Mouse (Mus musculus) erythroid progenitor cell, adult 5-6 weeks (primary cell): ENCODE measurements at regions not wholly inside any gene's neighbourhood (a gene's known extent, or its start where the extent isn't known, plus 50 kb on each side); places are given as distances from the start of the nearest gene placed in this dataset.

Experiments used
- ATAC-seq: replicated peaks from 2 replicates; pipeline ENCODE4 v1.8.0; 2016; ENCODE audit warnings: moderate number of reproducible peaks, mild to moderate bottlenecking, moderate TSS enrichment, inconsistent platforms; ENCODE audit not compliant: poor library complexity, low FRiP score, severe bottlenecking

DNA sequence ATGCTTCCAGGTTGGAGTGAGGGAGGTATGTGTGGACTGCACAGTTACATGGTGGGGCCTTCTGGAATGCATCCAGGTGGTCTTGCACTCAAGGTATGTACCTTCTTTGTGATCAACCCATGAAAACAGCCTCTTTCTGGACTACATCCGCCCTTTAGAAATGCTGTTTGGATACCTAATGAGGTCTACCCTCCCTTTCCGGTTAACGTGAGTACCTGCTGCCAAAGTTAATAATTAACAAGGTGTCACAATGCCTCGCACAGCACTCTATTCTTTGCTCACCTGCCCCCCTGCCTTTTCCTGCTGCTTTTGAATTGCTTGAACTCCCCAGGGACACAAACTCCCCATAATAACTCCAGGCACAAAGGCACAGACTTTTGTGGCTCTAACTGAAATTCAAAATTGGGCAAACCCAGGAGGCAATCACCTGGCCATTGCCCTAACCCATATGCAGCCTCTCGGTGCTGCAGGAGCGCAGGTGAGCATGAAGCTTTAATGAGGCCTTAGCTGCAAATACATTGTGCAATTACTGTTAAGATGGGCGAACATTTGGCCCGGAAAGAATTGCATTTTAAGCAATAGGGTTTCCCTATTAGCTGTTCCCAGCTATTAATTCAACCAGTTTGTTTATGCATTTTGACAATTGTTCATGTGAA lies 500.9 kb upstream of the Nox3 start:
- ATAC-seq: no peak

- no peak for ATAC-seq
Measured at GRCm38 (mm10) chr17:4198001-4198400, 501.9 kb upstream of the Nox3 start.

DNA sequence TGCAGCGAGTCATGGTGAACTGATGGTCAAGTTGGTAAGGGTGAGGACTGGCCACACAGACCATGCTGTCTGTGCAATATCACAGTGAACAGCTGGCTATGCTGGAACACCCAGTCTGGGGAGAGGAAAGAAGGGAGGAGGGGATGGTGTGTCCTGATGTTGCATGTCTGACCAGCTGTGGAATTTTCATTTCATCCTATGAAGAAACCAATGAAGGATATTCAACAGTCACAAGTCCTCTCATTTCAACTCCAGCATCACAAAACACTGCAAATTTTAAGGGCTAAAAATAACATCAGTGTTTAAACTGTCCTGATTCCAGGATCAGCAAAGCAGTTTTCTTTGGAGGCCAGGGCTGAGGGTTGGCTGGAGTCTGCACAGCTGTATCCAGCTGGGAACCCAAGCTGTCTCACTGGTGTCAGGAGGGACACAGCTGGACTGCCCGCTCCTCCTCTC lies 503.7 kb upstream of the Nox3 start:
- ATAC-seq: no peak

DNA sequence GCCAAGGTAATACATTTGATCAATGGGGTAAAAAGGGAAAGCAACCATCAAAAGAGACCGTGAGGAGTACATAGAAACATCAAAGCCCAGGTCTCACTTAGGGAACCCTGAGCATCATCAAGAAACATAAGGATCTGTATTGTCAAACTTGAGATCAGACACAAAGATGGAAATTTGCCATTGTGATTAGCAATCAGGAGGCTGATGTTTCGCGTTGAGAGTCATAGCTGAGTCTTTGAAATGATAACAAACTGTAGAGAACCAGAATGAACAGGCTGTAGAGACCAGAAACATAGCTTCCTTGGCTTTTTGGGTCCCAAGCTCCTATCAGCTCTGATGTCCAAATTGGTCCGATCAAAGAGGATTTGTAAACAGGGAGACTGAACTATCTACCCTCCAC lies 505.2 kb upstream of the Nox3 start:
- no peak for ATAC-seq

DNA sequence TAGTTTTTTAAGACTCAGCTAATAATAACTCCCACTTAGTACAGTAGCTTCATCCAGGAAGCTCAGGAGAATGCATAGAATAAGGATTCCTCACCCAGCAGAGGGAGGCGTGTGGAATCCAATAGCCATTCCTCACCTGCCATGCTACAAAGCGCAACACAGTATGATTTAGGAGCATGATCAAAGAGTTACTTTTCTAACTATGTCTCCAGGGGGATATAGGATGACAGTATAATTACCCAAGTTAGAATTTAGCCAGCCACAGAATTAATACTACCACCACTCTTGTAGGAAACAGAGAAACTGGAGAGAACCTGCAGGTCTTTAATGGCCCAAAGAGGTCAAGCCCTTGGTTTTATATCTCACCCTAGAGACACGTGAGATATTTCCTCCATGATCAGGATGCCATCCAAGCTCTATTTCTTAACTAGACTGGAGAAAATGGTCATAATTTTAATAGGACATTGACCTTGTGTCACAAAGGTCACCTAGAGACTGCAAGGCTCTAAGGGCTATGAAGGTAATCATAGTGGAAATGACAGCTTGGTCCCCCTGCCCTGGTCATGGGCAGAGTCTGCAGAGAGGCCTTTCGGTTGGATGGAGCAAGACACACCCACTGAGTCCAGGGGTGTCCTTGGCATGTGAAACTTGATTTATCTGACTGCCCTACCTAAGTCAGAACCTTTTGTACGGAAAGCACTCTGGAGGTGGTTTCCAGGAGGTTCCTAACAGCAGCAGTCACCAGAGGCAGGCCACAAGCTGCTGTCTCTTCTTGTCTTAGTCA lies 512.3 kb upstream of the Nox3 start:
- no peak for ATAC-seq

- no peak for ATAC-seq
Measured at GRCm38 (mm10) chr17:4209650-4210049, 513.6 kb upstream of the Nox3 start.

GRCm38 (mm10) chr17:4212586-4212985 lies 516.5 kb upstream of the Nox3 start:
- no peak for ATAC-seq

DNA sequence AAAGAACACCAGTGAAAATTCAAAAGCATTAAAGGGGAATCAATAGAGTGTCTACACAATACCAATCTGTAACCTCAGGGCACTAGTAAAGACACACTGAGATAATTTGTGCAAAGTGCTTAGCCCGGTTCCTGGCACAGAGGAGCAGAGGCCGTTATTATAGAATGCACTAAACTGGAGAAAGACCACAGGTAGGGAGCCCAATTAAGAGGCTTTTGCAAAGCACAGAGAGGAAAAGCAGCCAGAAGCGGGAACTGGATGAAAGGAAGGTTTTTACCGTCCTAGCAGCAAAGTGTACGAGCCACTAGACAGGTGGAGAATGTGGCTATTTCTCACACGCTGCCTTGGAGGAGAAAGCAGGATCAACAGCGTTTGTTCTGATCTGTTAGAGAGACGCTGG lies 518.9 kb upstream of the Nox3 start:
- ATAC-seq: no peak

DNA sequence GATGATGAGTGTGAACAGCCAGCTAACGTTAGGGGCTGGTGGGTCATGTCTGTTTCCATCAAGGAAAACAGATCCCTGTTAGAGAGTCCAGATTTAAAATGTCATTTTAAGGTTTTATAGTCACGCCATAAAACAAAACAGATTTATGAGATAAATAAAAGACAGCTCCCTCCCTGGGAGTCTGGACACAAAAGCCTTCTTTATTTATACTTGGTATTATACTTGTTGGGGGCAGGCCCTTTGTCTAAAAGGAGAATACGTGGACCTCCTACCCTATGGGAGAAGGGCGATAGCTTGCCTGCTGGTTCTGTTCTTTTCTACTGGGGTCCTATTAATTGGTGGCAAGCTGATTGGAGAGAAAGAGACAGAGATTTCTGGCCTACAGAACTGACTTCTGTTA lies 520.1 kb upstream of the Nox3 start:
- ATAC-seq: no peak

DNA sequence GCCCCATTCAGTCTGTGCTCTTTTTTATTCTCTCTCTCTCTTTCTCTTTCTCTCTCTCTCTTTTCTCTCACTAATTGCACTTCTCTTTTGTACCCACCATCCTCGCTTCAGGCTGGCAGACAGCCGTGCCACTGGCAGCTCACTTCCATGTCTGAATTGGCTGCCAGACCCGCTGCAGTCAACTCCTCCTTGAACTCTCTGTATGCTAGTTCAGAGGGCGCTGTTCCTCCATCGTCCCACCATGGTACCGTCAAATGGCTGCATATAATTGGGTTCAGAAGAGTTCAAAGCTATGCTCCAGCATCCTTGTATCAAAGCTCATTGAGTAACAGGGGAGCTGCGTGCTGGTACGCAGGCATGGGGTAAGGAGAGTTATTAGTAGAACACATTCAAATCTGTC lies 520.7 kb upstream of the Nox3 start:
- no peak for ATAC-seq

GRCm38 (mm10) chr17:4220661-4221360 lies 524.8 kb upstream of the Nox3 start:
- ATAC-seq: no peak

DNA sequence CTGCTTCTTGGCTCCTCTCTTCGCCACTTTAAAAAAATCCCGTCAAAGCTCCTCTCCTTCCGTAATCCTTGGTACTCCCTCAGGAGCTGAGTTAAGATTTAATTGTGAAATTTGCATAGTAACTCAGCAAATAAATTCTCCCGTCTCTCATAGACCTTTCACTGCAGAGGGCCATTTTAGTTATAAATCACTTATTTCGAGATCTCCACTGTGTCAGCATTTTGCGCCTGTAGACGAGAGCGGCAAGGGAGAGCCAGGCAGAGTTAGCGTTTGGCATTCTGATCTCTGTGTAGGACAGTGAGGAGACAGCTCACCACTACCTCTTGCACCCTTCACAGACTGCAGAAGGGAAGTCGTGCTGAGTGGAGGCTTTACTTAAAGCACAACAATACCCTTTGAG lies 531.8 kb upstream of the Nox3 start:
- ATAC-seq: no peak

DNA sequence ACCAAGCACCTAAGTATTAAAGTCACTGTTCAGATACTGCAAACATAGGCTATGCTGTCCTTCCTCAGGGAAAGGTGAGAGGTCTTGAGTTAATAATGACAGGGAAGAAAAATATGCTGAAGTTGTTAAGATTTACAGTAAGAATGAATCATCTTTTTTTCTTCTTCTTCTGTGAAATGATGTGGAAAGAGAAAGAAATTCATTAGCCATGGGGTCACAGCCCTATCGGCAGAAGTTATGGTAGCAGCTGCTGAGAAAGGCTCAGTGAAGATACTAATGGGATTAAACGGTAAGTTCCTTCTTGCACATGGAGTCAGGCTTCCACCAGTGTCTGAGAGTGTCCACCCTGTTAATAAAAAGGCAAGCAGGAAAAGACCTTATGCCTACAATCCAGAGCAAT lies 533.9 kb upstream of the Nox3 start:
- no peak for ATAC-seq

GRCm38 (mm10) chr17:4250476-4250875 lies 554.4 kb upstream of the Nox3 start:
- no peak for ATAC-seq

- no peak for ATAC-seq
Measured at GRCm38 (mm10) chr17:4265471-4265870, 569.4 kb upstream of the Nox3 start.

DNA sequence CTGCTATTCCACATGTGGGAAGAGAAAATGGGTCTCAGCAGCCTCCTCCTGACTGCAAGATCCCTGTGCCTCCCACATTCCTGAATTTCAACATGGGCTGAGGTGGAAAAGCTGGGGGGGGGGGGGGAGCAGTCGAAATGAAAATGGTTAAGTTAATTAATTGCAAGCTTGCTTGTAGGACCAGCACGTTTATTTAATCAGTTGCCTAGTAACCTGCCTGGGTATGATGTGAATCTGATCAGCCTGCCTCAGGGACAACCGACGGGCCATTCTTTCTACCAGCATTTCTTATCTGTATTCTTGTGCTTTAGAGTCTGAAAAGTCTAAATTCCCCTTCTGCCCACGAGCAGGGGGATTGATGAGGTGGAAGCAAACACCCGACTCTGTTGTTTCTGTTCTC lies 569.9 kb upstream of the Nox3 start:
- ATAC-seq: no peak

DNA sequence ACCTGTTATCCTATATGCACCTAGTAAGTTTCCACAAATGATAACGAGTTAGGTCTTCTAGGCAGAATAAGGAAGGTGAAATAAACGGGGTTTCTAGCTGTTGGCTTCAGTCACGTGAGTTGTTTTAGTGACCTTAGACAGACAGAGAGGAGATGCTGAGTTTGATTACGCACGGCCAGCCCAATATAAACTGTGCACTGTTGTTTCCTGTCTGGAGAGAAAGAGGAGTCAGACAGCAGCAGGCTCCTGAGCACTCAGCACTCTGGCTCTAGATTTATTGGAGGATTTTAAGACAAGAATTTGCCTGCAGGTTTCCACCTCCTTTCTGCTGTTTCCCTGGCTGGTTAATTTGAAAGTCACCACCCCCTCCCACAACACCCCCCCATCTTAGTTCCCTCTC lies 570.4 kb upstream of the Nox3 start:
- ATAC-seq: no peak

DNA sequence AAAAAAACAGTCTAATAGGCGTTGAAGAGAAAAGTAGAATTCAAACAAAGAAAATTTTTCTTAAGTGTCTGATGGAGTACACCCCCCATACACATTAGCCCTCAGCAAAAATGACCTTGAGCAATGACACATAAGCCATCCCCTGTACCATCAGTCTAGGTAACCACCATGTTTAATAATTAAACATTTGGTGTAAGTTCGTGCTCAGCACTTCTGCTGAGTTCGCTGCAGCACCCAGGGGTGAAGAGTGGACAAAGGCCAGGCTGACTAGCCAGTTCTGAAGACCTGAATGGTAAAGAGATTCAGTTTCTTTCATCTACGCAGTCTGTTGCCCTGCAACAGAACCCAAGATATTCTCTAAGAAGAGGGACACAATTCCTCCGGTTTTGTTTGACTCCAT lies 572.3 kb upstream of the Nox3 start:
- ATAC-seq: no peak

- no peak for ATAC-seq
Measured at GRCm38 (mm10) chr17:4272456-4272855, 576.4 kb upstream of the Nox3 start.

DNA sequence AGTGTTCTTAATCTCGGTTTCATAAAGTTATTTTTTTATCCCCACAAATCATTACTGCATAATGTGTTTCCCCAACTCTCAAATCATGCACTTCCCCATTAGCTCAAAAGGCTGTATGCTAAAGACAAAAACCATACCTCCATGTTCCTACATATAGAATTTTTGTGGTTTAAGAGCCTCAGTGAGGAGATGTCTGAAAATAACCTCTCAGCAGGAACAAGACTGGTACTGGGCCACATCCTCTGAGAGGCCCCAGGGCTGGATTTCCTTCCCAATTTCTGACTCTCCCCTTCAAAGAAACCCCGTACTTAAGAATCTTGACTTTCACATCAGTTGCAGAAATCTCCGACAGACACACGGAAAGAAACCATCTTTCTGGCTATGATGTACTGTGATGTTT lies 580.7 kb upstream of the Nox3 start:
- ATAC-seq: no peak

- ATAC-seq: no peak
Measured at GRCm38 (mm10) chr17:4278239-4278827, 582.3 kb upstream of the Nox3 start.
